Mouse (Mus musculus): ENCODE results near the gene Pabpn1. TPM values are rescaled to one million over a fixed set of nuclear protein-coding genes. Genes with fewer than 3 reads are reported as not detected.

Pabpn1 gene
- total RNA-seq (2021) = 100 to 1,000 TPM; 193 to 262 TPM

DNA sequence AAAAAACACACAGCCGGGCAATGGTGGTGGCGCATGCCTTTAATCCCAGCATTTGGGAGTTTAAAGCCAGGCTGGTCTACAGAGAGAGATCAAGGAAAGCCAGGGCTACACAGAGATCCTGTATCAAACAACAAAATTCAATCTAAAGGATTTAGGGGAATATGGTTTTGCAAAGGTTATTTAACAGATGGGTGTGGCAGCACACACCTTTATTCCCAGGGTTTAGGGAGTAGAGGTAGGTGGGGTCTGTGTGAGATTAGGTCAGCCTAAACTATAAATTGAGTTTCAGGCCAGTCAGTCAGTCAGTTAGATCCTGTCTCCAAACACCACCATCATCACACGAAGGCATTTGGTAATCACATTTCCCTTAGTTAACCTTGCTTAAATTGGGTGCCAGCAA lies at the start of gene Pabpn1:
TSS of gene Pabpn1 (plus strand) at position 301 of the 400 bp plus-strand sequence.
- no peak for DNase-seq (ENCODE audit: extremely low spot score in 1 of 2, low spot score in 1 of 2)

DNA sequence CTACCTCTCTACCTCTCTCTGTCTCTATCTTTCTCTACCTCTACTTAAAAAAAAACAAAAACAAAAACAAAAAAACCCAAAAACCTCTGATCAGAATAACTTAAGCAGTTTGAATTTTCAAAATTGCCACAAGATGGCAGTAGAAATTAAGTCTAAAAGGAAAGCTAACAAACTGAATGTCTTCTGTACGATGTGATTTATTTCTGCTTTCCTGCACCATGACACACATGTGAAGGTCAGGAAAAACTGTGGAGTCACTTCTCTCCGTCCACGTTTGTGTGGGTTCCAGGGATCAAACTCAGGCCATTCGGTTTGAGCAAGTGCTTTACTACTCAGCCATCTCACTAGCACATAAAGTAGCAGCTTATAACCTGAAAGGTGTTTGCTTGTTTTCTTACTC lies 48.8 kb upstream of the Pabpn1 start:
- DNase-seq (ENCODE audit: extremely low spot score in 1 of 2, low spot score in 1 of 2) = no peak

DNA sequence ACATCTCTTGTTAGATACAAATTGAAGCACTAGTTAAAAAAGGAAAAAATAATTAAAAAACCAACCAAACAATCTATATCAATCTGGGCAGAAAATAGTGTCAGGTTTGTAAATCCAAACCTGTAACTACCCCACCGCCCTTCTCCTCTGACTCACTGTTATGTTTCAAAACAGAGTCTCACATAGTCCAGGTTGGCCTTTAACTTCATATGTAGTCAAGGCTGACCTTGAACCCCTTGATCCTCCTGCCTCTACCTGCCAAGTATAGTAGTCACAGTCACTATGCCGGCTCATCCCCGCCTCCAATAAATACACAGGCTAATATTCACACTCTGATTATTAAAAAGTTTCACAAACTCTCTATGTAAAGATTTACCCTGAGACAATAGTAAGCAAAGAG lies 36.6 kb upstream of the Pabpn1 start:
- no peak for DNase-seq (ENCODE audit: extremely low spot score in 1 of 2, low spot score in 1 of 2)

DNA sequence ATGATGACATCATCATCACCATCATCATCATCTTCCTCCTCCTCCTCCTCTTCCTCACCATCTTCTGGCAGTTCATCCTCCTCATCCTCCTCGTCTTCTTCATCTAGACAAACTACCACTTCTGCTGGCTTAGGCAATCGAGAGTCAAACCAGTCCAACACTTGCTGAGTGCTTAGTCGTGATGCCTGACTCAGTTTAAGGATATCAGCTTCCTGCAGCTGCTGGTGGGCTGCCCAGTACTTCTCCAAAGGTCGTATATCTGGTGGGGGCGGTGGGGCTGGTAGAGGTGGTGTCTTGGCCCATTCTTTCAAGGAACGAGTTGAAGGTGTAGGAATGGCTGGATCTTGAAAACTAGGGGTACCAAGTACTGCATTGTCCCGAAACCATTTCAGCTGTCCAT lies 35.6 kb upstream of the Pabpn1 start:
- no peak for DNase-seq (ENCODE audit: extremely low spot score in 1 of 2, low spot score in 1 of 2)

DNA sequence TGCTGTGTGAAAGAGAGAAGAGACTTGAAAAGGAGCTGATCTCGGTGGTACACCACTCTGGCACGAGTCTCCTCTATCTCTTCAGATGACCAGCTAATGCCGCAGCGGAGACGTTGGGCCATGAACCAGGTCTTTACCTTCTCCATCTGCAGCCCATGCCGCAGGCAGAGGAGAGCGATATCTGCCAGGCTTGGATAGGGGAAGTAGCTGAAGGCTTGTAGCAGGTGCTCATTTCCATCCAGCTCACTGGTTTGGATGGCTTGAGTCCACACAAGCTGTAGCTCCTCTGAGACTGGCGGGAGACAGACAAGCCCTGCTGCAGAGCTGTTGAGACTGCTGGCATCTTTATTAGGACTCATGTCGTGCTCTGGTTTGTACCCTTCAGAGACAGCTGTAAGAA lies 34.4 kb upstream of the Pabpn1 start:
- DNase-seq (ENCODE audit: extremely low spot score in 1 of 2, low spot score in 1 of 2) = no peak

DNA sequence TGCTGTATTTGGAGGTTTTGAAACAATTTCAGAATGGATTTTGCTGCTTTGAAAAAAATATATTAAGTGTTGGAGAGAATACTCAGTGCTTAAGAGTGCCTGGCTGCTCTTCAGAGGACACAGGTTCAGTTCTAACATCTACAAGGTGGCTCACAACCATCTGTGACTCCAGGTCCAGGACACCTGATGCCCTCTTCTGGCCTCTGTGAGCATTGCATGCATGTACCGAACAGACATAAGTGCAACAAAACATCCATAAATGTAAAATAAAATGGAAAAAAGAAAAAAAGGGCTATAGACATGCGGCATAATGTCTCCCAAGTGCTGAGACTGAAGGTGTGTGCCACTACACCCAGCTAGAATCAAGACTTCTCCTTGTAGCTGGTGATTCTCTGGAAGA lies 31.8 kb upstream of the Pabpn1 start:
- DNase-seq (ENCODE audit: extremely low spot score in 1 of 2, low spot score in 1 of 2) = peak in 1 of 2 experiments; percentile 75

DNA sequence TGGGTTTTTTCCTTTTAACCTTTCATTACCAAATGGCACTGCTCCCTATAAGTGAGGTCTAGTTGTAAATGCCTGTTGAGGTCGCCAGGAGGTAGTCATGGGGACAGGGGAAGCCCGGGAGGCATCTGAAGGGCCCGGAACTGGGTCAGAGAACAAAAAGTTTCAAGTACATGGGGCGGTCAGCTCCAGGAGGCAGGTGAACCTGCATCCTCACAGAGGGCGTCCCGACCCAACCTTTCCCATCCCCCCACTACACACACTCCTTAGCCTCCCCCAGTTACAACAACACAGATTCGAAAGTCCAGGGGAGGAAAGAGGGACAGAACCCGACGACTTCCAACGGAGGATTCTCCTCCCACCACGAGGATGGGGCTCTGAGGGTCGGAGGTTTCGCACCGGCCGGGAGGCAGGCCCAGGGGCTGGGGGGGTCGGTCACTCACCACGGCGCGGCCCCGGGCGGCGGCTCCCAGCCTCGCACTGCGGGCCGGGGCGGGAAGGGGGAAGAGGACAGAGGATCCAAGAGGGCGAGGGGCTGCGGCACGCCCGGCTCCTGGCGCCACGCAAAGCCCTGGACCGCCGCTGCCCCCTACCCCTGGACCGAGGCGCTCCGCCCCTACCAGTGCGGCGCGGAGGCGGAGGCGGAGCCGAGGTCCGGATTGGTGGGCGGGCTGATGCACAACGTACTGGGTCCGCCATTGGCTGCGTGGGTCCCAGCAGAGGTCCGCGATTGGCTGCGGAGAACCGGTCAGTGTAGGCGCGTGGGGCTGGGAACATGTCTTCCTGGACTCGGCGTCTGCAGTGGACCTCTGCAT lies 28.6 kb upstream of the Pabpn1 start:
- peak; percentile 75 to 81 for DNase-seq (ENCODE audit: extremely low spot score in 1 of 2, low spot score in 1 of 2)

DNA sequence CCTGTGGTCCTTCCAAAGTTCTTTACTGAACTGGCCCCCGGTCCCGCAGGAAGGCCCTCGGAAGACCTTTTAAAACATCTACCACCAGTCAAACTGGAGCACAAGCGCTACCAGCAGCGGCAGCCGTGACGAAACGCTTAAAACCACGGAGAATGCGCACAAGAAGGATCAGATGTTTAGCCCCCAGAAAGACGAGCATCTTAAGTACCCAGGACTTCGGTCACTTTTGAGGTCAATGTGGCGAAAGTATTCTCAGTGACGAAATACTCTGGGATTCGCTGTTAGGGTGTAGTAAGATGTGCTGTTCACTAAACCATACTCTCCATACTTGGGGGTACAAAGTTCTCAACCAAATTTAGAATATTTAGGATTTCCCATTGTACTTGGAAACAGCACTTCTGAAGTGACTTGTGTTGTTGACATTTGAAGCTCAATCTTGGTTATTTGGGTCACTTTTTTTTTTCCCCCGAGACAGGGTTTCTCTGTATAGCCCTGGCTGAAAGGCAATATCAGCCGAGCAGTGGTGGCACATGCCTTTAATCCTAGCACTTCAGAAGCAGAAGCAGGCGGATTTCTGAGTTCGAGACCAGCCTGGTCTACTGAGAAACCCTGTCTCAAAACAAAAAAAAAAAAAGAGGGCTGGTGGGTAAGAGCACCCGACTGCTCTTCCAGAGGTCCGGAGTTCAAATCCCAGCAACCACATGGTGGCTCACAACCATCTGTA lies 27.8 kb upstream of the Pabpn1 start:
- no peak for DNase-seq (ENCODE audit: extremely low spot score in 1 of 2, low spot score in 1 of 2)

DNA sequence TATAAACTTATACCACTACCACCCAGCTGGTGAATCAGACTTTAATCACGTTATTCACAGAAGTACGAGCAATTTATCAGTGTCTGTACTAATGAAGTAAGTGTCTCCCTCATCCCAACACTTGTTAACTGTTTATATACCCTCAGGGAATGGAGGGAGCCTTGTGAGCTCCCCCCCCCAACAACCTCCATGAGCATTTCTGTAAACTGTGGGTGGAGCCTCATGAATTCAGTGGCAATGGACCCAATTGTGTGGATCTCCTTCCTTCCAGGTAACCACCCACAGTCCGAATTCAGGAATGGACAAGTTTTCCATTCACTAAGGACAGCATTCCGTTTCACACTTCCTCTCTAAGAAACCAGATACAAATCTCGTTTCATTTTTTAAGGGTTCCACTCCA lies 26.7 kb upstream of the Pabpn1 start:
- DNase-seq (ENCODE audit: extremely low spot score in 1 of 2, low spot score in 1 of 2) = no peak

DNA sequence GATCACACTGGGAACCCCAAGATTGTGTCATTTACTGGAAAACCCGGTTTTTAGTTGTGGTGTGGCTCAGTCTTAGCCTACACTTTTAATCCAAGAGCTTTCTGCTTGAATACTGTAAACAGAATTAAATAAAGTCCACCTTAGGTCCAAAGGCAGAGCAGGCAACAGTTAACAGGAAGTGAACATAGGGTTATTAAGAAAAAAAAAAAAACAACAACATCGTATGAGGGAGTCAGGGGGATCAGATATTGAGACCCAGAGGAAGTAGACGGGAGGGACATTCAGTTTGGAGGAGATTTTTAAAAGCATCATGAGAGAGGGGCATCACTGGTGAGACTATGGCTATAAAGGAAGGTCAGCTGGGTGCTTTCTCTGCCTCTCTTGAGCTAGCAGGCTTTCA lies 26.0 kb upstream of the Pabpn1 start:
- DNase-seq (ENCODE audit: extremely low spot score in 1 of 2, low spot score in 1 of 2) = no peak

DNA sequence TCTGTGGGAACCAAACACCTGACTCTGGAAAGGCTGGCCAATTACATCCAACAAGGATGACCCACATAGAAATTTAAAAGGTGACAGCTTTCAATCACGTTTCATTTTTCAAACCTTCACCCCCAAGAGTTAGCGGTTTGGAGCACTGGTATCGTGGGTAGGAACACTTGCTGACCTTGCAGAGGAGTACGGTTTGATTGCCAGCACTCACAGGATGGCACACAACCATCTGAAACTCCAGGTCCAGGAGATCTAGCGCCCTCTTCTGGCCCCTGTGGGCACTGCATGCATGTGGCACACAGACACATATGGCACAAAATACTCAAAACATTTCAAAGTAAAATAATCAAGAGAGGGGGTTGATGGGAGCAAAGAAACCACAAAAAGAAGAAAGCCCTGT lies 25.4 kb upstream of the Pabpn1 start:
- no peak for DNase-seq (ENCODE audit: extremely low spot score in 1 of 2, low spot score in 1 of 2)

DNA sequence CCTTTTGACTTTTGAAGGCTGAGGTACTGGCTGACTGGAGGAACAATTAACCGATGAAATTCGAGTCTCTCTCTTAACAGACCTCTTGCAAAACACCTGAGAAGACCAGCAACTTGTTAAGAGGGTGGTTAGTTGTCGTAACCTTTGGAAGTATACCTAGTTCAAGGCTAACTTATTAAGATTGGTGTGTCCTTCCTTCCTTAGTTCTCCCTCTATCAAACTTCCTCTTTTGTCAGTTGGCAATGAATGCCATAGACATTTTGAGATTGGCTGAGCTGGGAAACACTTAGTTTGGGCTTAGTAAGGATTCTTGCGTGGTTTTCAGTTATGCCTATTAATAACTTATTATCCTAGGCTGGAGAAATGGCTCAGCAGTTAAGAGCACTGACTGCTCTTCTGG lies 24.3 kb upstream of the Pabpn1 start:
- no peak for DNase-seq (ENCODE audit: extremely low spot score in 1 of 2, low spot score in 1 of 2)

DNA sequence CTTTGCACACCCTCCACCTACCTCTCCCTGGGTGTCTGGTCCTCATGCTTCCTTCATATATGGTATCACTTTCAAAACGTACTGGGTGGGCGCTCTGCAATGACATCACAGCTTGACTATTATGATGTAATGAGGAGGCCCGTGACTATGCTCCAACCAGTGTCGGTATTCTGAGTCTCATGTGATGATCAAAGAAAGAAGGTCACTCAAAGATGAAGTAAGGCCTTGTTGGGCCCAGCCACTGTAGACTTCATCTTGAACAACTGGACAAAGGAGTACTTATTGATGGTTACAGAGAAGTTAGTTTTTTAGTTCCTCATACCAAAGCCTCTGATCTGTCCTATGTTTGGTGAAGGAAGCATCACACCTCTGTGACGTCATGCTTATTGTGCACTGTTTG lies 21.4 kb upstream of the Pabpn1 start, which contains the start of gene Homez:
TSS of gene Homez (minus strand) at position 101 of the 400 bp plus-strand sequence.
- no peak for DNase-seq (ENCODE audit: extremely low spot score in 1 of 2, low spot score in 1 of 2)

DNA sequence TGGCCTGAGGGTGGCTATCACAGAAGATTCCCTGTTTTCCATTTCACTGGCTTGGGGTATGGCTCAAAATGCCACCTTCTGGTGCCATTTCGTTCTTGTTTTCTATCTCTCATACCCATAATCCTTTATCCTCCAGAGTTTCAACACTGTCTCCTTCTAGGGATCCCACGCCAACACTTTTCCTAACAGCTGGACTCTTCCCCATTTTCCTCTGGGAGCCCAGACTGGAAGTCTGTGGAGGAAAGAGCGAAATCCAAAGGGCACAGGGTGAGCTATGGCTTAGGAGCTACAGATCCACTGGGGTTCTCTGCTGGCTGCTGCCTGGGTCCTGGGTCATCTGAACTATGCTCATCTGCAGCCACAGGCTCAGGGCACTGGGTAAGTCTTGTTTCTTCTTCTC lies 18.1 kb upstream of the Pabpn1 start:
- no peak for DNase-seq (ENCODE audit: extremely low spot score in 1 of 2, low spot score in 1 of 2)

DNA sequence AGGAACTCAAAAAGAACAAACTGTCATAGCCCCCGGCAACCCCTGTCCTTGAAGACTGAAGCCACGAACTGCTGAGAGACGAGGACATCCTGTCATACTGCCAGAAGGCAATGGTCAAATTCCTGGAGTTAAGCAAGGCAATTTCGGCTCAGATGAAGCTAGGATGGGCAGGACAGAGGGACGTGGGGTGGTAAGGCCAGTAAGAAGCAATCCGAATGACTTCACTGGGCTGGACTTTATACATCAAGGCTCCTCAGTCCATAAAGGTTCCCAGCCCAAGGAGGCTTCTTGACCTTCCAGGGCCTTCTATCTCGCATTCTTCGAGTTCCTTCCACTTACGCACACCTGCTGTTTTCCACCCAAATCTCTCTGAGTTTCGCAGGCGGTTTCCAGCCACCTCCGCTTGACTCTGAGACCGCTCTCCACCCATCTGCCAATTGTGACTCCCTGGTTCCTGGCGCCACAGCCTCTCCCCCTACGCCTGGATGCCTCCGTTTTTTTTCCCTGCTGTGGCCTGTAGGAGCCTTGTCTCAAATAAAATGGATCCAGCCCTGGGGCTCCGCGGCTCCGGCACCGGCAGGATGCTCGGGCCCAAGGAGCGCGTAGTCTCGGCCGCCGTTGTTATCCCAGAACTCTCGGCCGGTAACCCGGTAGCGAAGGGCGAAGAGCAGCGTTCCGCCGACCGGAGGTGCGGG lies 16.3 kb upstream of the Pabpn1 start:
- no peak for DNase-seq (ENCODE audit: extremely low spot score in 1 of 2, low spot score in 1 of 2)

DNA sequence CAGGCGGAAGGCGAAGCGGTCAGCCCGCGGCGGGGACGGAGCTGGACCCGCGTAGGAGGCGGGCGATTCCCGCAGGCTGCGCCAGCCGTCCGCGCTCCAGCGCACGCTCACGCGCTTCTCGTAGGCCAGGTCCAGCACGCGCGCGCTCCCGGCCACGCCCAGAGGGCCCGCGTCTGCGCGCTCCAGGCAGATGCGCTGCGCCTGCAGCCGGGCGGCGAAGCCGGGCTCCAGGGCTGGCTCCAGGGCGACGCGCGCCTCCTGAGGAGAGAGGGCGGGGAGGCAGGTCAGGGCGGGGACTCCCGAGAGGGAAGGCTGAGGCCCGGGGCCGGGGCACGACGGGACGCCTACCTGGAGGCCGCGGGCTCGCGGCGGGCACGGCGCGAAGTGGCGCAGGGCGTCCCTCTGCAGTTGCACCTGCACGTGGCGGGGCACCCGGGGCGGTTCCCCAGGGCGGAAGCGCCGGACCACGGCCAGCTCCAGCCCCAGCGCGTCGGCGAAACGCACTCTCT lies 15.7 kb upstream of the Pabpn1 start:
- DNase-seq (ENCODE audit: extremely low spot score in 1 of 2, low spot score in 1 of 2) = peak; percentile 77 to 86

DNA sequence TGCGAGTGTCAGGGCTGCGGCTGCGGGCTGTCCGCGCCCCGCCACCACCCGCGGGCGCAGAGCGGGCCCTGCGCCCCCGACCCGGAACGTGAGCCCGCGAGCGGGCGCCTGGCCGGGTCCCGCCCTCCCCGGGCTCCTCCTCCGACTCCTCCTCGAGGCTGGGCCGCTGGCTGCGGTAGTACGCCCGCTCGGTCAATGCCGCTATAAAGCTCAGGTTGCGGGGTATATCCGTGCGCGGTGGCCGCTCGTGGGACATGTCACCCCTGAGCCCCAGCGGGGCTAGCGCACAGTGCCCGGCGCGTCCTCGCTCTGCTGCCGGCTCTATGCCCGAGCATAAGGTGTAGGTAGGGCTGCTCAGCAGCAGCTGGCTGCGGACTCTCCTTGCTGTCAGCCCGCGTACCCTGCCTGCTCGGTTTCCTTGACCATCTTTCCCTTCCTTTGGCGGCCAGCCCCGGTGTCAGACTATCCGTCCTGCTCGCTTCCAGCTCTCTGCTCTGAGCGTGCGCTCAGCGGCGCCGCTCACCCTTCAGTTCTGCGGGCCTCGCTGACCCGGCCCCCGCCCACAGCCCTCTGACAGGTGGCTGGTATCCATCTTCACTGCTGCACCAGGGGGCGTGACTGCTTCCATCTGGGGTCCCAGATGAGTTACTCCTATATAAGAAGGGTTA lies 15.1 kb upstream of the Pabpn1 start, which contains the start of gene Ppp1r3e:
TSS of gene Ppp1r3e (minus strand) at position 503 of the 668 bp plus-strand sequence.
- peak; percentile 40 to 57 for DNase-seq (ENCODE audit: extremely low spot score in 1 of 2, low spot score in 1 of 2)

DNA sequence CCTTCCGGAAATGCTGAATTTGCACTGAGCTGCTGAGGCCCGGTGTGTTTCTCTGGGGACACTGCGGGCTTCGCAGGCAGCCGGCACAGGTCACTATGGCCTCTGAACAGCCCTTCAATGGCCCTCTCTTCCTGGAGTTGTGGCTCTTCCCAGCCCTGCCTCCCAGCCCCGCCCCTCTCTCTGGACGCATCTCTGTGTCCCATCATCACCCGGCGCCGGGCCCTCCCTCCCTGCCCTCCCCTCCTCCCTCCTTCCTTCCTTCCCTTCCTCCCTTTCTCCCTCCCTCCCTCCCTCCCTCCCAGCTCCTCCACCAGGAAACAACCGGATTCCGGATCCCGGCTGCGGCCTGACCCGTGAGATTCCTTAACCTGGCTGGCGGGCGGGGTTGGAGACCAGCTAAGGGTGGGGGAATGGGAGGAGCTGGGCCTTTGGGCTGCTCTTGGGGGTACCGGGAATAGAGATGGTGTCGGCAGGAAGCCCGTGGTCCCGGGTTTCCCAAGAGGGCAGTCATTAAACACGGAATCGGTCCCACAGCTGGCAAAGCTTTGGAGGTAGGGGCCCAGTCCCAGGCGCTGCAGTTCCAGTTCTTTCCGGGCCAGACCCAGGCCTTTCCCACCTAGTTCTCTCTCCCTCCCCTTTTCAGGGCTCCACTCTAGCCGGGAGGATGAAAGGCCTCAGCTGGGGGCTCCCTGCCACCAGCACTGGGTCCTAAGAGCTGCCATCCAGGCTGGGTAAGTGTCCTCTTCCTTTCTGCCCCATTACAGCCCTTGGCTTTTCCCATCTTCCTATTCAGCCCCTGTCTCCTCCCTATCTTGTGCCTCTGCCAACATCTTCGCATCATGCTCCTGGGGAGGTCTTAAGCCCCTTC lies 8.9 kb upstream of the Pabpn1 start, which contains the start of the genes Bcl2l2 and Gm20521:
TSS of gene Bcl2l2 (plus strand) at position 224 of the 868 bp plus-strand sequence.
TSS of gene Gm20521 (plus strand) at position 288 of the 868 bp plus-strand sequence.
- DNase-seq (ENCODE audit: extremely low spot score in 1 of 2, low spot score in 1 of 2) = peak; percentile 44 to 60

DNA sequence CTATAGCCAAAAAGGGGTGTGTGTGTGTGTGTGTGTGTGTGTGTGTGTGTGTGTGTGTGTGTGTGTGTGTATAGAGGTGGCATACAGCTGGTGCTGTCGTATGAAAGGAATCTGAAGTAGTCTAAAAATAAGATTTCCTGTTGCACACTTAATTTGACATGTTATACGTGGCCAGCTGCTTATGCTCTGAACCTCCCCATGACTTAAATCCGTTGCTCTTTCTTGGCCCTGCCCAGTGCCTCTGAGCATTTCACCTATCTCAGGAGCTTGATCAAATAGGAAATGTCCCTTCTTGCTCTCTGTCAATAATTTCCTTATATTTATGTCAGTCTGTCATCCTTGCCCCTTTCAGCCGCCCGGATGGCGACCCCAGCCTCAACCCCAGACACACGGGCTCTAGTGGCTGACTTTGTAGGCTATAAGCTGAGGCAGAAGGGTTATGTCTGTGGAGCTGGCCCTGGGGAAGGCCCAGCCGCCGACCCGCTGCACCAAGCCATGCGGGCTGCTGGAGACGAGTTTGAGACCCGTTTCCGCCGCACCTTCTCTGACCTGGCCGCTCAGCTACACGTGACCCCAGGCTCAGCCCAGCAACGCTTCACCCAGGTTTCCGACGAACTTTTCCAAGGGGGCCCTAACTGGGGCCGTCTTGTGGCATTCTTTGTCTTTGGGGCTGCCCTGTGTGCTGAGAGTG lies 8.1 kb upstream of the Pabpn1 start:
- no peak for DNase-seq (ENCODE audit: extremely low spot score in 1 of 2, low spot score in 1 of 2)
